Mouse (Mus musculus) telencephalon, adult 2 months (tissue): ENCODE results near the gene Ripor3.
"Not testable (repeated sequence)": the region's sequence is repeated elsewhere in the genome, so short reads cannot be mapped to it uniquely, and the experiment has no call there.

ENCODE experiments used
- DNase-seq: peaks from one replicate; pipeline ENCODE4 v3.0.0-alpha.2; 2011; ENCODE audit warnings: low read depth, low spot score

Gene Ripor3

DNA sequence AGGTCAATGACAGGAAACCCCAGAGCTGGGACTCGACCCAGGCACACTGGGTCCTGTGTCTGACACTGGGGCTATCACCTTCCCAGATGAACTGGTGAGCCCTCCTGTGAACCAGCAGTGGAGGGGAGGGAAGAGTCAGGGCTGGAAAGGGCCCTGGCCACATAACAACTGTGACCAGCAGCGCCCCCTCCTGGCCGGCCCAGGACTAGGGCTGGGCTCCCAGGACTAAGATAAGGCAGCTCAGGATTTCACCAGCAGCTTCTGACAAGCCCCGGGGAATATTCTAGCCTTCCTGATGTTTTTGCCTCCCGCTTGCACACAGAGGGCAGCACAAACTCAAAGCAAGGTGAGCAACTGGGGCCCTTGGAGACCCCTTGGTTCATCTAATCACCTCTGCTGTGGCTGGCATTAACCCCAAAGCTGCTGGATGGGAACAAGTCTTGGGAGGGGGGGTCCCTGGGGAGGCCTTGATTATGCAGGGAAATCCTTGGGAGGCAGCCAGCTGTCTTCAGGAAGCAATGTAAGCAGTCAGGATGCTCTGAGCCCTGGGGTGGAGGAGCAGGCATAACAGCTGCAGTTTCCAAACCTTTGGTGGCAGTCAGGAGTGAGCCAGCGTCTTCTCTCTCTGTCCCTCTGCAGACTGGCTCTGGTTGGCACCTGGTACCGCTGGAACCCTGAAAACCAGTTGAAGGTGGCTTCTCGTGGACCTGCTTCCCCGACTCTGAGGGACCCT, at the start of gene Ripor3:
Gene Ripor3 (minus strand): TSS at position 683 of the 733 bp plus-strand sequence.
- DNase-seq: no peak

DNA sequence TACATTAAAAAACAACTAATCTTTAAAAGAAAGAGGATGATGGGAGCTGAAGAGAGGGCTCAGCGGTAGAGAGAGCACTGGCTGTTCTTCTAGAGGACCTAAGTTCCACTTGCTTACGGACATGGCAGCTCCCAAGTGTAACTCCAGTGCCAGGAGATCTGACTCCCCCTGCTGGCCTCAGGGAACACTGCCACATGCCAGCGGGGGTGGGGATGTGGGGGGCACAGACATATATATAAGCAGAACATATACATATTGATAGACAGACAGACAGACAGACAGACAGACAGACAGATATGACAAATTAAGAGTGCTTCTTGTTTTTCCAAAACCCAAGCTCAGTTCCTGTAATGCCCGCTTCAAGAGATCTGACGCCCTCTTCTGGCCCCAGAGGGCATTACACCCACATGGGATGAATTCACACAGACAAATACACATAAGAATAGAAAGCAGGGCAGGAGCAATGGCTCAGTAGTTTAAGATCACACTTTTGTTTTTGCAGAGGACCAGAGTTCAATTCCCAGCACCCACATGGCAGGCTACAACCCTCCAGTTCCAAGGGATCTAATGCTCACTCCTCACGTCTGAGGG, 48.9 kb upstream of the Ripor3 start:
- DNase-seq: no peak

DNA sequence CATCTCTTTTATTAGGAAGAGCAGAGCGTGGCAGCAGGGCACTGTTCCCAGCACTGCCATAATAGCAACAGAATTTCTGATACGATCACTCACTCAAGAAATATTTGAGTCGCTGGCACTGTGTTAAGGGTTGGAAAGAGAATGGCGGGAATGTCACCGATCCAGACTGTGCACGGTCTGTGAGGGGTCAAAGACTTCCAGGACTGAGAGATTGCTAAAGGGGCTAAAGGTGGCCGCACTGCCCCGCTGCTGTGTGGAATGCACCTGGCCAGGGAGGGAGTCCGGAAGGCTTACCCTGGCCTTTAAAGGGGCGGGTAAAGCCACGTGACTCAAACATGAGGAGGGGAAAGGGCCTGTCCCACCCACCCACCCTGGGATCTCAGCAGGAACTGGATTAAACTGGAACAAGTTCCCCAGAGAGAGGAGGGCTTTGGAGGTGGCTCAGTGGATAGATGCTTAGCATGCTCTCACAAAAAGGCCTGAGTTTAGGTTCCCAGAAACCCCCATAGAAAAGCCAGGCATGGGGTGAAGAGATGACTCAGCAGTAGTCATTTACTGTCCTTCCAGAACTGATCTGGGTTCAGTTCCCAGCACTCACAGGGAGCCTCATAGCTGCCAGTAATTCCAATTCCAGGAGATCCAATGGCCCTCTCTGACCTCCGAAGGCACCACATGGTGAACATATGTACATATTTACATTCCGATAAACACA, 48.2 kb upstream of the Ripor3 start:
- no peak for DNase-seq

DNA sequence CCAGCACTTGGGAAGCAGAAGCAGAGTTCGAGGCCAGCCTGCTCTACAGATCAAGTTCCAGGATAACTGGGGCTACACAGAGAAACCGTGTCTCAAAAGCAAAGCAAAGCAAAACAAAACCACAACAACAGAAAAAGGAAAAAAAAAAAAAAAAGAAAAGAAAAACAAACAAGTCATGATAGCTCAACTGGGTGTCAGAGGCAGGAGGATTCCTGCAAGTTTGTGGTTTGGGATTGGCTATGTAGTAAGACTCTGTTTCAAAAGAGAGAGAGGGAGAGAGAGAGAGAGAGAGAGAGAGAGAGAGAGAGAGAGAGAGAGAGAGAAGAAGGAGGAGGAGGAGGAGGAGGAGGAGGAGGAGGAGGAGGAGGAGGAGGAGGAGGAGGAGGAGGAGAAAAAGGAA, 47.5 kb upstream of the Ripor3 start:
- DNase-seq: not testable (repeated sequence)

DNA sequence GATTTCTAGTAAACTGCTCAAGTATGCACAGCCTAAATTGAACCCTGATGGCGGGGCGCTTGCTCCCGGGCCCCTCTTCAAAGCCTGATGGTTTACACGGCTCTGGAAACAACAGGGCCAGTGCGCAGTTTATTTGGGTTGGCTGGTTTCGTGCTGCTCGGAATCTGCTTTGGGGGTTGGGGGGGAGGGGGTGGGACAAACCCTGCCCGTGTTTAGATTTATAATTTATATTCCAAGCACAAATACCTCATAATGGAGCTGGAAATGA, 46.2 kb upstream of the Ripor3 start:
- DNase-seq: no peak

DNA sequence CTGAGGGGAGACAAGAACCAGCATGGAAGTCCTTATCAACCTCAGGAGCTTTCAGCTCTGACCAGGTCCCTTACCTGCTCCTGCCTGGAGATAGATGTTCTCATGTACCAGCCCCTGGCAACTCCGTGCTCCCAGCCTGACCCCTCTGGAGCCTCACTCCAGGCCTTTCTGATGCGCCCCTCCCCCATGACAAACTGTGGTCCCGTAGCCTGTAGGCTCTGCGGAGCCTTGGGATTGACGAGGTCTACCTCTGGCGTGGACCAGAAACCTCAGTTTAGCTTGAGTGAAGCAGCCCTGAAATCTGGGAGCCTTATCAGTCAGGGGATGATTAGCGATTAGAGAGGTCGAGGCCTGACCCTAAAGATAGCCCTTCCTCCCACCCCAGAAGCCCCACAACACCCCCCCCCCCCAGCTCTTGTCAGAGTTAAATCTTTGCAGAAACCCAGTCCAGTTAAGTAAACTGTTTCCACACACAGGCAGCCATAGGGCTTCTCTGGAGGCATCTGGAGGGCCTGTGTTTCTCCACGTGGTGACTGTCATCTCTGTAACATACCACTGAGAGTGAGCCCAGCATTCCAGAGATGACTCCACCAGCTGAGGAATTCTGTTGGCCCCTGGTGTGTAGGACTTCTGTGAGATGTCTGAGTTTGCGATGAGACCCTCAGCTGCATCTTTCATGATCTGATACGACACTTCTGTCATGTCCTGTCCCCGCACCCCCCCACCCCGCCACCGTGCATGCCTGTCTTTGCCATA, 45.7 kb upstream of the Ripor3 start:
- DNase-seq: no peak

DNA sequence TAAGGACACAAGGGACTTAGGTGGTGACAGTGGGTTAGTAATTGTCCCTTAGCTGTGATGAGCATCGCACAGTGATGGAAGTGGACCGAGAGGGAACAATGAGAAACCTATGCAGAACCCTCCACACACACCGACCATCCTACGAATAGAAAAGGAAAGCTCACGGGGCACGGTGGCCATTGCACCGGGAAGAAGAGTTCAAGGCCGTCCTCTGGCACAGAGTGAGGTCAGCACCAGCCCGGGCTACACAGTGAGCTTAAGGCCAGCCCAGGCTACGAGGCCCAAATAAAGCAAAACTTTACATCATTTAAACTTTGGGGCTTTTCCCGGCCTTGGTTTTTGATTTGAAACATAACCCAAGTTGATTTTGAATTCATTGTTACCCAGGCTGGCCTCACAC, 43.7 kb upstream of the Ripor3 start:
- no peak for DNase-seq

DNA sequence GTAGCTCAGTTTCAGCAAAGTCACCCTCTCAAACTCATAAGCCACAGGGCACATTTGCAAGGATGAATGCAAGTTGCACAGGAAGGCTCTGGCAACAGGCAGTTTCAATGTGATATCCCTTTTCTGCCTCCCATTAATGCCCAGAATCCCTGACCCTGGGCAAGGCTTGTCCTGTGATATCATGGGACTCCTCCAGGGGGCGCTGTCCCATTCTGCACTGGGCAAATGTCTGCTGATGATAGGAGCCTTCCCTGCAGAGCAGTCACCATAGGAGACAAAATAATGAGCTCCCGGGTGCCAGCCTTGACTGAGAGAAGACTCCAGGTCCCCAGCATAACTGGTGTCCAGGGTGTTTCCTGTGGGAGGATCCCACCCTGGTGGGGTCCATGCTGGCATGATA, 42.3 kb upstream of the Ripor3 start:
- no peak for DNase-seq

DNA sequence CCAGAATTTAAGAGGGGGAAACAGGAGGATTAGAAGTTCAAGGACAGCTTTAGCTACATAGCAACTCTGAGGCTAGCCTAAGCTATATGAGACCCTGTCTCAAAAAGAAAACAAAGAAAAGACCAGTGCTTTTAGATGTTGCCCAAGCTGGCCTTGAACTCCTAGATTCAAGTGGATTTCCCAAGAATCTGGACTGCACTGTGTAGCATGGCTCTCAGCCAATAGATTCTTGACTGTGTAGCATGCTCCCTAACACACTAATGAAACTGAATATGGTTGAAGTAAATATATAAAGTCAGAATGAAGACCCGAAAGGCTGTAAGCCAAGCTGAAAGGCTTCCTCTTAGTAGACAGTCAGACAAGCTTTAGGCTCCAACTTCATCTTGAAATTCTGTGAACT, 41.7 kb upstream of the Ripor3 start:
- no peak for DNase-seq

DNA sequence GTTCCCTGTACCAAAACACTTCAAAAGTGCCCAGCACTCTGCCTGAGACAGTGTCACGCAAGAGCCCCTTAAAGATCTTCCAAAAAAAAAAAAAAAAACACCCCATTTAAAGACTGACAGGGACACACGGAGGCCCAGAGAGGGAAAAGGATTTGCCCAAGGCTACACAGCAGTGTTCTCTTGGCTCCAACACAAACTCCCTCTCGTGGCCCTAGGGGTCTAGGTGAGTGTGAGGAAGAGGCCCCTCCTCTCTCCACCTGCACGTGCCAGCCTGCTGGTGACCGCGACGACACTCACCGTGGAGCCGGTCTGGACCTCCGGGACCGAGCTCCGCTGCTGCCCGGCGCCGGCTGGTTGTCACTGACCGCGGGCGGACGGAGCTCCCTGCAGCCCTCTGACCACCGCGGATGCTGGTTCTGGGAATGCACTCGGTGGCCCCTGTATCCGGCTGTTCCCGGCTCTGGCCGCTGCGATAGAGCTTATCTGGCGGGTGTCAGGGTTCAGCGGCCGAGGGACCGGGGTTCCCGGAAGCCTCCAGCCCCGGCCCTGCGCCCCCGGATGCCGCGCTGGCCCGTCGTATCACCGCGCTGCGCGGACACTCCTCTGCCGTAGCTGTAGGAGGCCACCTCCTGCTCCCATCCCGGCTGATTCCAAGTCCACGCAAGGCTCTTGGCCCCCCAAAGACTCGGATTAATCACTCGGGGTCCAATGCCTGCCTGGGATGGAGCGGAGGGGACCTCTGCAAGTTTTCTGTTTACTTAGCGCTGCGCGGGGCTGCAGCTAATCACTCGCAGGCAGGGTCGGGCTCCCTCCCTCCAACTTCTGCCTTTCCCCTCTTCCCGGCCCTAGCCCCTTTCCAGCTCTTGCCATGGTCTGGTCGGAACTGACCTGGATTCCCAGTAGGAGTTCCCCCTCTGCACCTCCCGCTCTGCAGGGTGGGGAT, 39.9 kb upstream of the Ripor3 start:
- DNase-seq: no peak

DNA sequence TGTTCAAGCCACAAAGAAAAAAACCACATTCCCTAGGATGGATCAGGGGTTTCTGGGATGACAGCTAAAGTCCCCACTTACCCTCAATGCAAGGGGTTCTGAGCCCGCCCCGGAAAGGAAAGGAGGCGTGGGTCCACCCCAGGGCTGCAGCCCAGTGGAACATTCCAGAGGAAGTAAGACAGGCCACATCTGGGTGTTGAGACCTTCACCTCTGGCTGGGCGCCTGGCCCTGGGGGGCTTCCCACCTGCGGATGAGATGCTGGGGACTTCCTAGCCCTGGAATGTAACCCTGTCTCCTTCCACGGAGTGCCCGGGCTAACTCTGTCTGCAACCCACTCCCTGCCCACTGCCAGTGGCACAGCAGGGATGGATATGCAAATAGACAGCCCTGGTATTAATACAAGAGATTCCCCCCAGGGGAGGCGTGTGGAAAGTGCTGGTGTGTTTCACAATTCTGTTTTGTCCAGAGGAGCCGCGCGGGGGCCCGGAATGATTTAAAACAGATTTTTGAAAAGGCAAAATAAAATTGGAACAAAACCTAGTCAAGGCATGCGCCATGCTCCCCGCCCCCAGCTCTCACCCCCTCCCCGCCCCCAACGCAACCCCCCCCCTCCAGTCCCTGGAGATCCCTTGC, 38.7 kb upstream of the Ripor3 start:
- DNase-seq: no peak

DNA sequence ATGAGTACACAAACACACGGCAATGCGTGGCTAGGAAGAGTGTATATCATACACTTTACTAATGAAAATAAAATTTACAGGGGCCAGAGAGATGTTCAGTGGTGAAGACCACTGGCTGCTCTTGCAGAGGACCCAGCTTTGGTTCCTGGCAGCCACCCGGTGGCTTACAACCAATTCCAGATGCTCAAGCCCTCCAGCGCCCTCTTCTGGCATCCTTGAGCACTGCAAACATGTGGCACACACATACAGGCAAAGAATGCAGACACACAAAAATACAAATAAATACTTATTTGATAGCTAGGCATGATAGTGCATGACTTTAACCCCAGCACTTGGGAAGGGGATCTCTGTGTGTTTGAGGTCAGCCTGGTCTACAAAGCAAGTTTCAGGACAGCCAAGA, 36.0 kb upstream of the Ripor3 start:
- no peak for DNase-seq

DNA sequence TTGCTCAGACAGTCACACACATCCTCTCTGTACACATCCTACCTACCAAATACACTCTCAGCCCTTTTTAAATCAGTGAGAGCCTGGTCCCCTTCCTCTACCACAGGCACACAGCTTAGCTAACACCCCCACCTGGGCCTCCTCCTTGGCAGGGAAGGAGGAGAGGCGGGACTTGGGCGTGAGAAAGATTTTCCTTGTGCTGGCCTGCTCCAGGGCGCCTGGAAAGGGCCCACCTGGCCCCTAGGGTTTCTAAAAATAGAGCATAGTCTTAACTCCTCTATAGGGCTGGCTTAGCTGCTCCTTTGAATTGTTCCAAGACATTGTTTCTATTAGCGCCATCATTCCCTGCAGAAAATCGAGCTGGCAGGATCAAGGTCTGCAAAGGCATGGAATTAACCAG, 35.4 kb upstream of the Ripor3 start:
- no peak for DNase-seq

DNA sequence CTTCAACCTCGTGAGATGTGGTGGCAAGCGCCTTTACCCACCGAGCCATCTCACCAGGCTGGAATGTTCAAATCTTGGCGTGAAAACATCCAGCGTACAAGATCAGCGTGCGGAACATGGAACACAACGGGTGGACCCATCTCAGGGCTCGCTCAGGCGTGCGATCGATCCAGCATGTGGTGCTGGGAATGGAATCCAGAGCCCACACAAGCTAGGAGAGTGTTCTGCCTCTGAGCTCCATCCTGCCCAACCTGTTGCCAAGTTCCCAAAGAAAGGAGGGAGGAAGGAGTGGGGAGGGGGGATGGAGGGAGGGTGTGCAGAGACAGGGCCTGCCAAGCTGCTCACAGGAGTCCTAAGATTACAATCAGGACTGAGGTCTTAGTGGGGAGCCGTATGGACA, 34.9 kb upstream of the Ripor3 start:
- no peak for DNase-seq

DNA sequence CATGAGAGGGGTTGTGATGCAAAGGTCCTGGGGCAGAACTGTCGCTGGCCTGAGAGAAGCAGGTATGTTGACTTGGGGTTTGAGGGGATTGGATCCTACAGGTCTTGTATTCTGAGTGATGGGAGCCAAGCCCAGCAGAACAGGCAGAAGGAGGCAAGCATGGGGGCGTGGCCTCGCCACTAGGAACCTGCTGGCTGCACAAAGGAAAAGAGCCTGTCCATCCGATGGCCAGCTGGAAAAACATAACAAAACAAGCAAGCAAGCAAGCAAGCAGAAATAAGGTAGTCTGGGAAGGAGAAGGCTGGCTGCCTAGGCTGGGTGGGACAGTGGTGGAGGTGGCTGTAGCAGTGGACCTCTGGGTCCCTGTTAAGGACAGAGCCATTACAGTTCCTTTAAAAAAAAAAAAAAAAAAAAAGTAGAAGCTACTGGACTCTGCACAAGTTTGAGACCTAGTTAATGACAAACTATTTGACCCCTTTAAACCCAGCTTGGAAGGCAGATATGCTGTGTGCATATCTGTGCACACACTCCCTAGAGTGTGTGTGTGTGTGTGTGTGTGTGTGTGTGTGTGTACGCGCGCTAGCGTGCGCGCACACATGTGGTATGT, 34.4 kb upstream of the Ripor3 start:
- DNase-seq: no peak

DNA sequence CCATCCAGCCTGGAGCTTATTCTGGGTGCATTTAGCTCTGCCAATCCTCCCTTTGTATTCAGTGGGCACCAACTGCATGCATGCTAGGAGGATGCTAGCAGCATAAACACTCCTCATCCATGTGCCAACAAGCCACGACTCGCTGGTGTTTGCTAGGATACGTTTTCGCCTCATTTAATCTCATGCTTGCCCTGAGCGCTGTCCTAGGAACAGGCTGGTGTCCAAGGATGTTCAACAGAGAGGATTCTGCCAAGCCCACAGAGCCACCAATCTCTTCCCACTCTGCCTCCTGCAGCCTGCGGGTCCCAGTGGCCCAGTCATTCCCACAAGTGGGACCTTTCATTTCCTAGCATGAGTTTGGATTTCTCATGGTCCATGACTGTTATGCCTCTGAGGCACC, 31.6 kb upstream of the Ripor3 start:
- no peak for DNase-seq

DNA sequence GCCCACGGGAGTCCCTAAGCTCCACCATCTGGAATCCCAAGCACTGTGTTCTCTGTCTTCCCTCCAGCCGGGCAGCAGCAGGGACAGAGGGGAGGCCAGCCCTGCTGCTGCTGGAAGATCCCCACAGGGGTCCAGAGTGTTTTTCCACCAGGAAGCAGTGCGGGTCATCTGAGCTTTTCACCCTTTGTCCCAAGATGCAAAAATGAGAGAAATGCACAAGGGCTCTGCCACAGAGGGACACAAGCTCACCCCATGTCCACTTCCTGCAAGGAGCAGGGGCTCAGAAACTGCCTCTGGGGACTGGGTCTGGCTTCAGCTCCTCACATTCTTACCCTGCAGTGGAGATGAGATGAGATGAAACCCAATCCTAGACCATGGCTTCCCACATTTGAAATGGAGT, 30.3 kb upstream of the Ripor3 start:
- DNase-seq: no peak

DNA sequence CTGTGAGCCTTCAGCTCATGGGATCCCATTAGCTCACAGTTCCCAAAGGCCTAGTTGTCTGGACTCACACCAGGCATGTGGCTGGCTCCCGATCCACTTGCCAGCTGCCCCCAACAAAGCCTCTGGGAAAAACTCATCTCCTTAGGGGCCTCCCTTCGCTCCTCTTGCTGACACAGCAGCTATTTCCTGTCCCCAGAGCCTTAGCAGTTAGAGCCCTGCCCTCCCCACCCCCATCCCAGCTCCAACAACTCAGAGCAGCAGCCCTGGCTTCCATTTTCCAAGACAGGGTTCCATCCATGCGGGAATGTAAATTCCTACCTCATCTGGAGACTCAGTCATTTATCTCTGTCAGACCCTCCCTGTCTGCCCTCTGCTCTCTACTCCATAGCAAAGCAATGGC, 26.6 kb upstream of the Ripor3 start:
- DNase-seq: no peak

DNA sequence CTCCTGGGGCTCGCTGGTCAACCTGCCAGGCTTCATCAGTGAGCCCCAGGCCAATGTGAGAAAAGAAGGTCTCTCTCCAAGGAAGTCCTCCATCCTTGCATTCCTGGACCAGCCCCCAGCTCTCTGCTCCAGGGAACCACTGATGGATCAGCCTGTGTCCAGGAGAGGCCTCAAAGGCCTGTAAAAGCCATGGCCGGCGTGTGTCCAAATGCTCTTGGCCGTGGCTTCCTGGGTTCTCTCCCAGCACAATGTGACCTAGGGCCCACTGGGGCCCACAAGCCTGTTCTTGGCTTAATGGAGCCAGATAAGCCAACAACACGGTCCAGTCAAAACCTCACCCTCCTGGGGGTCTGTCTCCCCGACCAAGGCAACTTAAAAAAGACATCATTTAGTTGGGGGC, 25.5 kb upstream of the Ripor3 start:
- DNase-seq: no peak

DNA sequence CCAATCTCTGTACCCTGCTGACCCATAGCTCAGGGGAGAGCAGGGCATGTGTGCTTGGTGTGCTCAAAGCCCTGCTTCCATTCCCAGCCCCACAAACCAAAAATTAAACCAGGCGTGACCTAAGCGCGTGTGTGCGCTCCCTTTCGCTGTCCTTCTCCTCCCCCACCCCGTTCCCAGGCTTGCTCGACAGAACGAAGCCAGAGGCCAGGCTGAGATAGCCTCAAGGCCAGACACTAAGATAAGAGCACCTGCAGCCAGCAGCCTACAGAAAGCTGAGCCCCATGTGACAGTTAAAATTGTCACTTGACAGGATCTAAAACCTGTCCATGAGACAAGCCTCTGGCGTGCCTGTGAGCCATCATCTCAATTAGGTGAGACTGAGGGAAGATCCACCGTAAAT, 23.5 kb upstream of the Ripor3 start:
- no peak for DNase-seq

DNA sequence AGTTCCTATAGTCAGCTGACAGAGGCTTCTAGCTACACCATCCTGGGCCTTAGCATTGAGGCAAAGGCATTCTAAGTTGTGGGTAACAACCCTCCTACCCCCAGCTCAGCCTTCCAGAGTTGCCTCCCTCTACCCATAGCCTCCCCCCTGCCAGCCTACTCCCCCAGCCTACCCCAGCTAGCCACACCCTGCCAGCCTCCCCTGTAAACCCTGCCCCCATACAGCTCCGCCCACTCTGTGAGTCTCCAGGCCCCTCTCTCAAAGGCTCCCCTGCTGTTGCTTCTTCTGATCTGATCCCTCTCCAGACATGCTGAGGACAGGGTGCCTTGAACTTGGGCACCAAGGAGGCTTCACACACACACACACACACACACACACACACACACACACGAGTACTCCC, 21.4 kb upstream of the Ripor3 start:
- DNase-seq: no peak
